Mouse (Mus musculus): ENCODE measurements around the gene Trim9. TPM values are rescaled to one million over a fixed set of nuclear protein-coding genes. Genes with fewer than 3 reads are reported as not detected.
A peak's percentile ranks its signal among the peaks of the same experiment; 100 is the strongest.

The Trim9 gene
- polyA plus RNA-seq, 1 experiment from 2014 or later, result 0.89 TPM

DNA sequence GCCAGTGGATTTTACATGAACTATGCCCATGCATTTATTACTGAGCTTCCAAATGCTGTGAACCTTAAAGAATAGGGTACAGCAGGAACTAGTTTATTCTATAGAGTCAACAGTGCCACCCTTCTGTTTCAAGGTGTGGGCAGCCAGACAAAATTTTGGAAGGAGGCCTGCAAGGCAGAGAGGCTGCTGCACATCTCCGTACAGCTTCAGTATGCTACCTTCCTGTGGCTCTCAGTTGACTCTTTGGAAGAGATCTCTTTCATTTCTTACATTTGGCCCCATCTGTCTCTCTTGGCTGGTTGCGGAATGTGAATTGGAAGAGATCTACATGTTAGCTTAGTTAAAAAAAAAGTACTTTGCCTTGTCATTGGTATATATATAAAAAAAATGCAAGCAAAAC is 66.5 kb downstream of the Trim9 start:
- ATAC-seq (ENCODE audit: borderline replicate concordance, extremely low read depth, low FRiP score, low TSS enrichment), result no peak

DNA sequence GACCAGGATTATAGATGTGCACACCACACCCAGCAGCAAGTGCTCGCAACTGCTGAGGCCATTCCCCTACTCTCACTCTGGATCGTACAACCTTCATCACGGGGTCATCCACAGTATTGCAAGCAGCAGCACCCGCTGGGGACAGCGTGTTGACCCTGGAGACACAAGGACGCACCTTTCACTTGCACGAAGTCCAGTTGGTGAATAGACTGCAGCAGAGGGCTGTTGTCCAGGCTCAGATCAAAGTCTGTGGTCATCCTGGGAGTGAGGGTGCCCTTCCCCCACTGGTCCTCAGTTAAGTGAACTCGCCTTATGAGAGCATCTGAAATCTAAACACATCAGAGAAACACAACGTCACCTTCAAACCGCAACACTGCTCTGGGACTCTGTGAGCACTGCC is 67.0 kb downstream of the Trim9 start:
- no peaks in the 10 kb centered on the region for H3K36me3 ChIP-seq
- H3K4me1 ChIP-seq, result no peaks in the 10 kb centered on the region
- 69% methylated on average over 10 of the region's 10 CpGs for WGBS
- no peak overlapping the region for H3K4me3 ChIP-seq
- H3K9ac ChIP-seq, result no peak overlapping the region
- no peaks in the 10 kb centered on the region for H3K27me3 ChIP-seq
- no peak overlapping the region for H3K4me2 ChIP-seq
- no peaks in the 10 kb centered on the region for H3K9me3 ChIP-seq
- ATAC-seq (ENCODE audit: borderline replicate concordance, extremely low read depth, low FRiP score, low TSS enrichment), result no peak
- H3K27ac ChIP-seq, result no peak overlapping the region

More for the DNA sequence above, 66.5 kb downstream of the Trim9 start:
- WGBS, result 85% methylated on average over 2 of the region's 2 CpGs
- H3K27ac ChIP-seq, result no peak overlapping the region
- no peaks in the 10 kb centered on the region for H3K9me3 ChIP-seq
- no peaks in the 10 kb centered on the region for H3K36me3 ChIP-seq
- no peaks in the 10 kb centered on the region for H3K27me3 ChIP-seq
- H3K4me1 ChIP-seq, result no peaks in the 10 kb centered on the region
- no peak overlapping the region for H3K4me2 ChIP-seq
- no peak overlapping the region for H3K9ac ChIP-seq
- no peak overlapping the region for H3K4me3 ChIP-seq

DNA sequence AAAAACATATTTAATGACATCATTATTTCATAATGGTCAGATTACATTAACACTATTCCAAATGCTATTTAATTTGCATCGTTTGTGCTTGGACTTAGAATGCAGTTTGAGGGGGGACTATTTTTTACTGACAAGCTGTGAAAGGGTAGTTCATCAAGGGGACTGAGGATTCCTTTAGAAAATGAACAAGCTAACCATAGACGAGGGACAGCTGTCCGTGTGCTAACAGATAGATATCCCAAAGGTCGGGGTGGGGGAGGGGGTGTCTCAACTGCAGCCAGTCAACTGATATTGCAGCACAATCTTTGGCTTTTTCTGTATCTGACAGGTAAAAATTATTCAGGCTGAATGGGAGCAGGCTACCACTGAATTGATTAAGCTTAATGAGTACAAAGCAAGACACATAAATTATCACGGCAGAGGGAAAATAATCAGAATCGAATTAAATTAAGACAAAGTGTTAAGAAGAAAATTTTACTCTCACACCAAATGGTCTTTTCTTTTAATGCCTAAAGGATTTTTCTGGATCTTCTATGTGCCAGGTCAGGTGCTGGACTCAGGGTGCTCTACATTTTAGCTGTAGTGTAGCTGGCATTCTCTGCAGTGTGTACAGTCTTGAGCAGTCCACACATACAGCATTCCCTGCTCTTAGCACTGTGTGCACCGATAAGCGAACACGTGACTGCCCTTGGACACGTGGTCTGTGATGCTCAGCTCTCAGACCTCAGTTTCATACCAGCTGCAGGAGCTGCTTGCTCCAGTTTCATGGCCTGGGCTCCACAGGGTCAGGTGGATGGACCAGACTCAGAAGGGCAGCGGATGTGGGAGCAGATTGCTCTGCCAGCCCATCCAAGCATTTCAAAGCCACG is 70.1 kb downstream of the Trim9 start:
- Histone ChIP-seq H3K4me1 (no peaks in the 10 kb centered on the region), H3K27me3 (no peaks in the 10 kb centered on the region), H3K9ac (no peak overlapping the region), H3K27ac (no peak overlapping the region), H3K4me2 (no peak overlapping the region), H3K36me3 (no peaks in the 10 kb centered on the region), H3K4me3 (no peak overlapping the region), H3K9me3 (no peaks in the 10 kb centered on the region)
- WGBS, result 62% methylated on average over 12 of the region's 12 CpGs
- ATAC-seq (ENCODE audit: borderline replicate concordance, extremely low read depth, low FRiP score, low TSS enrichment), result no peak

DNA sequence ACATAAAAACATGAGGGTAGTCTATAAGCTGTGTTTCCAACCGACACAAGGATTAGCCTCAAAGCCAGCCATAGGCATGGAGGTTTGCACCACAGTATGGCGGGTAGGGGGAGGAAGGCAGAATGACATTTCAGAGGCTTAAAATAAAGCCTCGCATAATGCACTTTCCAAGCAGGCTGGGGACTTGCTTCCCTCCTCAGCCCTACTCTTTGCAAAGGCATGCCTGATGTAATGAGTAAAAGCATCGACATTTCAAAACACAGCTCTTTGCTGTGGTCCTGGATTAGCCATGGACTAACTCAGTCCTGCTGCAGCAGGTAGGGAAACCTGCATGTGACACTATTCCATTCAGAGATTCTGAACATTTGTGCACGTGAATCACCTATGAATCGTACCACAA is 77.7 kb downstream of the Trim9 start:
- no peaks in the 10 kb centered on the region for H3K9me3 ChIP-seq
- H3K4me3 ChIP-seq, result no peak overlapping the region
- H3K4me1 ChIP-seq, result no peaks in the 10 kb centered on the region
- WGBS, result 77% methylated on average over 6 of the region's 6 CpGs
- H3K4me2 ChIP-seq, result no peak overlapping the region
- H3K27ac ChIP-seq, result no peak overlapping the region
- ATAC-seq (ENCODE audit: borderline replicate concordance, extremely low read depth, low FRiP score, low TSS enrichment), result no peak
- no peaks in the 10 kb centered on the region for H3K27me3 ChIP-seq
- no peak overlapping the region for H3K9ac ChIP-seq
- H3K36me3 ChIP-seq, result no peaks in the 10 kb centered on the region

DNA sequence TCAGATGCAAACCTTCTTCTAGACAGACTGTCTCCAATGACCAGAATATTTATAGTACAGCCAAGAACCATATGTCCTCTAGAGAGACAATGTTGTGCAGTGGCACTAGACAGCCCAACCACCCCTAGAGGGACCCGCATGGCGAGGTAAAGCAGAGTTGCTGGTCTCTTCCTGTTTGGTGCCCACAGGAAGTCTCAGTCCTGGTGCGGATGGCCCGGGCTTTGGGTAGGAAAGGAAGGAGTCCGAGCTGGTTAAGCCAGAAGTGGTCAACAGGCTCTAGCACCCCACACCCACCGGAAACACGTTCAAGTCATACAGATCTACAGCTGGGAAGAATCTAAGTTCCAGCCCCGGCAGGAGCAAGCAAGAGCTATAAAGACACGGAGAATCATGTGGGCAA is 80.1 kb downstream of the Trim9 start:
- no peaks in the 10 kb centered on the region for H3K9me3 ChIP-seq
- H3K4me2 ChIP-seq, result no peak overlapping the region
- no peak overlapping the region for H3K27ac ChIP-seq
- H3K9ac ChIP-seq, result no peak overlapping the region
- H3K4me1 ChIP-seq, result no peaks in the 10 kb centered on the region
- H3K36me3 ChIP-seq, result no peaks in the 10 kb centered on the region
- no peak for ATAC-seq (ENCODE audit: borderline replicate concordance, extremely low read depth, low FRiP score, low TSS enrichment)
- H3K4me3 ChIP-seq, result no peak overlapping the region
- H3K27me3 ChIP-seq, result no peaks in the 10 kb centered on the region
- WGBS, result 79% methylated on average over 9 of the region's 9 CpGs

DNA sequence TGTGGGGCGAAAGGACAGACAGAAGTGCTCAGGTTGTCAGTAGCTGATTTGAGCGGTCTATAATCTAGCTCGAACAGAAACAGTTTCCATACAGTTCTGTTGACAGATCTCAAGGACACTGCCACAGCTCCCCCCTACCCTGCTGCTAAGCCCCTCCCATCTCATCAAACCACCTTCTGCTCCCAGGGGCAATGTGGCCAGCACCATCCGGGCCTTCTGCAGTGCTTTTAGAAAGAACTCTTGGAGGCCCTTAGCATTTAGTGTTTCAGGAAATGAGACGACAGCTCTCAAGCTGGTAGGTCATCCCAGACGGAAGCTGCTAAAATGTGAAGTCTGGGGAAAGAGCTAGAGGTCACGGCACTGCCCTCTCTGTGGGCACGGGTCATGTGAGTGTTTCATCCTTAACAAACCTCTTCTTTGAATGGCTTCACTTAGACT is 80.9 kb downstream of the Trim9 start:
- Histone ChIP-seq H3K9ac (no peak overlapping the region), H3K4me1 (no peaks in the 10 kb centered on the region), H3K4me3 (no peak overlapping the region), H3K4me2 (no peak overlapping the region), H3K36me3 (no peaks in the 10 kb centered on the region), H3K27ac (no peak overlapping the region), H3K27me3 (no peaks in the 10 kb centered on the region), H3K9me3 (no peaks in the 10 kb centered on the region)
- WGBS, result 42% methylated on average over 8 of the region's 8 CpGs
- ATAC-seq (ENCODE audit: borderline replicate concordance, extremely low read depth, low FRiP score, low TSS enrichment), result no peak

DNA sequence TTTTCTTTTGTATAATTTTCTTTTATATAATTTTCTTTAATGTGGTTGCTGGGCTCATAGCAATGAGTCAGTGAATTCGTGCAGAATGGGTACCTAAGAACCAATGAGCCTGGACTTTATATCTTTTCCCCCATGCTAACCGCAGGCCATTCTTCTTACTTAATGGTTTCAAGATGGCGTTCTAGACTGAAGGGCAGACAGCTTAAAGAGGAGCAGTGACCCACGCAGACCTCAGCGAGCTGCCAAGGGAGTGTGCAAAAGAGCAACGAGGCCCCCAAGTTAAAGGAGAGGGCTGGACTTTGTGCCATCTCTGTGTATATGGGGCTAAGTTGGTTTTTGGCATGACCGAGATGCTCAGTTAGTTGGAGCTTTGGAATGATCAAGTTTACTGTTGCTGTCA is 83.7 kb downstream of the Trim9 start:
- Histone ChIP-seq H3K4me3 (no peak overlapping the region), H3K4me1 (no peaks in the 10 kb centered on the region), H3K36me3 (no peaks in the 10 kb centered on the region), H3K27ac (no peak overlapping the region), H3K9ac (no peak overlapping the region), H3K27me3 (no peaks in the 10 kb centered on the region), H3K9me3 (no peaks in the 10 kb centered on the region), H3K4me2 (no peak overlapping the region)
- ATAC-seq (ENCODE audit: borderline replicate concordance, extremely low read depth, low FRiP score, low TSS enrichment), result no peak
- 82% methylated on average over 7 of the region's 7 CpGs for WGBS

DNA sequence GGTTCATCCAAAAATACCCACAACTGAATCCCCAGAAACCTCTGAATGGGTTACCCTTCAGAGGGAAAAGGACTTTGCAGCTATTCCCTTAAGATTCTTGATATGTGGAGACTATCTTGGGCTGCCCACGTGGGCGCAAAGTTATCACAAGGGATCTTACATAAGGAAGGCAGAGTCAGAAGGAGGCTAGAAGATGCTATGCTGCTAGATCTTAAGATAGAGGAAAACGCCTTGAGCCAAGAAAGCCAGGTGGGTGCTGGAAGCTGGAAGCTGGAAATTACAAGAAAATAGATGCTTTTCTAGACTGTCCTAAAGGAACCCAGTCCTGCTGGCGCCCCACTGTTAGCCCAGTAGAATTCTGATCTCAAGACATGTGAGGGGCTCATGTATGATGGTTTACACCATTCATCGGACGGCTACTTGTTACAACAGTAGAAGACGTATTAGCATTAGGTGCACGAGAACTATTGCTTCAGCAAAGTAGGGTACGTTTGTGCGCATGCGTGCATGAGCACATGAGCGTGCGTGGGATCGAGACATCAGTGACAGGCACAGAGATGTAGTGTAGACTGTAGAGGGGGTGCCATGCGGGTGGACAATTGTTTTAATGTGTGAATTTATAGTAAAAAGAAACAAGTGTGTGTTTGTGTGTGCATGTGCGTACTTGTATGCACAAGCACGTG is 85.0 kb downstream of the Trim9 start:
- H3K9ac ChIP-seq, result no peak overlapping the region
- WGBS, result 92% methylated on average over 17 of the region's 17 CpGs
- ATAC-seq (ENCODE audit: borderline replicate concordance, extremely low read depth, low FRiP score, low TSS enrichment), result no peak
- H3K9me3 ChIP-seq, result no peaks in the 10 kb centered on the region
- no peak overlapping the region for H3K4me3 ChIP-seq
- H3K27ac ChIP-seq, result no peak overlapping the region
- H3K27me3 ChIP-seq, result no peaks in the 10 kb centered on the region
- no peaks in the 10 kb centered on the region for H3K4me1 ChIP-seq
- no peaks in the 10 kb centered on the region for H3K36me3 ChIP-seq
- no peak overlapping the region for H3K4me2 ChIP-seq

DNA sequence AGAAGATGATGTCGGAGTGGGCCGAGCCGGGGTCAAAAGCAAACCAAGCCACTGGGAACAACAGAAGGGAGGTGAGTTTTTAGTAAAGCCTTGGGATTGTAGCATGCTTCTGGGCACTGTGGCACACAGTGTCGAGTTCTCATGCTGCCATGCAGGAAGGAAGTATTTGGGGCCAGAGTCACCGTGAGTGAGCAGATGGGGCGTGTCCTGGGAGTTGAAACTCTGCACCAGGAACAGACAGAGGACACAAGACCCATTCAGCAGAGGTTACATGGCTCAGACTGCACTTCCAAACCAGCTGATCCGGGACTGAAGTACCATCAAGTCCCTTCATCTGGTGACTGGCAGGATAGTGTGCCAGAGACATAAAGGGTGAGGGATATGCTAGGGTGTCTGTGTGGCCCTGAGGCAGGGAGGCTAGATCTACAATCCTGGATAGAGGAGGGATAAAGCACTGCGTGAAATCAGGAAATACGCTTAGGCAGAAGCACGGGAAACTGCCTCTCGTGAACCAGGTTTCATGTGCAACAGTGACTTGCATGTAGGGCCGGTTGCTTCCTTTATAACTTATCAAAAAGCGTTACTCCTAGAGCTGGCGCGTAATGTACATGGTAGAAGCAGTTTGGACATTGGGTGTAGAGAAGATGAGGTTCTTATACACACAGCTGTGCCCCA is 96.1 kb downstream of the Trim9 start:
- WGBS, result 56% methylated on average over 15 of the region's 15 CpGs
- Histone ChIP-seq H3K9me3 (no peaks in the 10 kb centered on the region), H3K9ac (no peak overlapping the region), H3K4me3 (no peak overlapping the region), H3K4me2 (no peak overlapping the region), H3K27me3 (no peaks in the 10 kb centered on the region), H3K36me3 (no peaks in the 10 kb centered on the region), H3K4me1 (peaks cover 21% of the 10 kb centered on the region), H3K27ac (no peak overlapping the region)
- no peak for ATAC-seq (ENCODE audit: borderline replicate concordance, extremely low read depth, low FRiP score, low TSS enrichment)

DNA sequence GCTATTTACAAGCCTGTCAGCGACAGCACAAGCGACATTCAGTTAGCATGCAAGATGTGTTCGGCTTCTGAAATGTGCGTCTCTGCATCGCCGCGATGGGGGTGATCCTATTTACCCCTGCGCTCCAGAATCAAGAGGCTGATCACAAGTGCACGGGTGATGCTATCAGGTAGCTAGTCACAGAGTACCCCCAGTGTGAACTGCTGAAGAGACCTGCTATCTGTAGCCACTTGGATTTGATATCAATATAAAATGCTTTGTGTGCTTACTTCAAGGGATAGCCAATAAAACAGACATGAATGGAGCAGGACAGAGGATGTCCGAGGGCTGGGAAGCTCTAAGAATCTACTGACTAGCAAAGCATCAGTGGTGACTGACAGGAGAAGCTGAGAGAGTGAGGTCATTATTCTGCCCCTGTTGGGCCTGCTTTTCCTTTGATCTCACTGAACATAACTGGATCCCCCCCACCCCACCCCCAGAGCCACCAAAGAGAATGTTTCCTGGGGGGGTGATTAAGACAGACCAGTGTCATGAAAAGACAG is 97.7 kb downstream of the Trim9 start:
- no peak overlapping the region for H3K4me2 ChIP-seq
- H3K27me3 ChIP-seq, result no peaks in the 10 kb centered on the region

DNA sequence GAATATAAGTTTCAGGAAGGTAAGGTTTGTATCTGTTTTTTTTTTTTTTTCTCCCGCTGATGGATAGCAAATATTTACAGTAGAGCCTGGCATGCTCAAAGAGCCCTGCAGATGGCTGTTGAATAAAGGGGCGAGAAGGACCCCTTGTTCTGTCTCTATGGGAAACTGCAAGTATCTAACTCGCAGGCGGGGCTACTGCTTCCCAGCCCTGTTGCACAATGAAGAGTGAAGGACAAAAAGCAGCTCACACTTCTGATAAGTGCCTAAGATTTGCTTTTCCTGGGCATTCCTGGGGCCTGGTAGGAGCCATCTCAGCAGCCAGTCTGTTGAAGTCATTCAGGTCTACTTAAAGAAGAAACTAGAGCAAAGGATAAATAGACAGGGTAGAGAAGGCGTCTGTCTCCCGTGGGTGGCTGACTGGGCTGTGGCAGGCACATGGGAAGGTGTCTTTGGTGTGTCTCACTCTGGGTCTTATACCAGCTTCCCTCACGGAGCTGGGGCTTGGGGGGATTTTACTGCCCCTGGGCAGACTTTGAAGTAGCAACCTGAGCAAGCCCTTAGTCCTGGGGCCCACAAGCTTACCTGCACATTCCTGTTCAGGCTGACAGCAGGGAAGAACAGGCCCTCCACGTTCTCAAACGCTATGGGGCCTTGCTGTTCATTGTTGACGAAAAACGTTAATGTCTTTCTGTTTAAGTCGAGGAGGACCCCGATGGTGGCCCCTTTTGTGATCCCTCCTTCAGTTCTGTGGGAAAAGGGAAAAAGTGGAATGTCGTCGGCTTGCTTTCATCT is 99.5 kb downstream of the Trim9 start:
- H3K27ac ChIP-seq, result peak overlapping the region; percentile 90
- peak; percentile 46; the same call in 1 of the 2 replicates for ATAC-seq (ENCODE audit: borderline replicate concordance, extremely low read depth, low FRiP score, low TSS enrichment)

More for the DNA sequence above, 97.7 kb downstream of the Trim9 start:
- 79% methylated on average over 10 of the region's 10 CpGs for WGBS
- no peak overlapping the region for H3K27ac ChIP-seq
- H3K36me3 ChIP-seq, result no peaks in the 10 kb centered on the region
- H3K9ac ChIP-seq, result no peak overlapping the region
- no peak overlapping the region for H3K4me3 ChIP-seq
- ATAC-seq (ENCODE audit: borderline replicate concordance, extremely low read depth, low FRiP score, low TSS enrichment), result no peak
- H3K9me3 ChIP-seq, result no peaks in the 10 kb centered on the region
- H3K4me1 ChIP-seq, result peaks cover 21% of the 10 kb centered on the region

More for the DNA sequence above, 99.5 kb downstream of the Trim9 start:
- H3K9me3 ChIP-seq, result no peaks in the 10 kb centered on the region
- no peak overlapping the region for H3K4me3 ChIP-seq
- H3K27me3 ChIP-seq, result no peaks in the 10 kb centered on the region
- H3K4me1 ChIP-seq, result peaks cover 21% of the 10 kb centered on the region
- H3K4me2 ChIP-seq, result no peak overlapping the region
- 36% methylated on average over 15 of the region's 15 CpGs for WGBS
- no peak overlapping the region for H3K9ac ChIP-seq
- H3K36me3 ChIP-seq, result no peaks in the 10 kb centered on the region
